Mouse (Mus musculus) adrenal gland, postnatal 14 days (tissue): ENCODE measurements around the gene Fli1. TPM values are rescaled to one million over a fixed set of nuclear protein-coding genes. Genes with fewer than 3 reads are reported as not detected.

ENCODE experiments used
- DNase-seq: peaks from one replicate; pipeline ENCODE4 v3.0.0; 2021; ENCODE audit warnings: mixed read lengths
- total RNA-seq: library from RNA; stranded (reverse); gene quantifications from 2 replicates; pipeline ENCODE4 v1.2.3, GENCODE M21; 2021

Fli1 gene
- total RNA-seq, 1 experiment from 2014 or later: 23.6 TPM

GRCm38 (mm10) chr9:32467443-32467842 lies 75.2 kb downstream of the Fli1 start:
- DNase-seq: no peak

- peak; percentile 17 for DNase-seq
These were observed 75.8 kb downstream of the Fli1 start for GRCm38 (mm10) chr9:32466861-32467260.

- no peak for DNase-seq
These were observed 86.0 kb downstream of the Fli1 start for GRCm38 (mm10) chr9:32456707-32457106.

- DNase-seq: no peak
These were observed 92.5 kb downstream of the Fli1 start for GRCm38 (mm10) chr9:32450161-32450560.

- DNase-seq: no peak
These were observed 93.9 kb downstream of the Fli1 start for GRCm38 (mm10) chr9:32448766-32449165.

GRCm38 (mm10) chr9:32445789-32446188 lies 96.9 kb downstream of the Fli1 start:
- DNase-seq: peak; percentile 21

GRCm38 (mm10) chr9:32444453-32445201 lies 98.0 kb downstream of the Fli1 start:
- DNase-seq: no peak

- peak; percentile 21 for DNase-seq
These were observed 98.8 kb downstream of the Fli1 start for GRCm38 (mm10) chr9:32443817-32444216.

GRCm38 (mm10) chr9:32443115-32443514 lies 99.5 kb downstream of the Fli1 start:
- DNase-seq: no peak

GRCm38 (mm10) chr9:32434241-32435213 lies 108.1 kb downstream of the Fli1 start:
- DNase-seq: no peak

- no peak for DNase-seq
These were observed 111.6 kb downstream of the Fli1 start for GRCm38 (mm10) chr9:32431061-32431460.

- no peak for DNase-seq
These were observed 117.3 kb downstream of the Fli1 start for GRCm38 (mm10) chr9:32425321-32425720.

- no peak for DNase-seq
These were observed 122.0 kb downstream of the Fli1 start for GRCm38 (mm10) chr9:32420711-32421110.

- no peak for DNase-seq
These were observed 125.1 kb downstream of the Fli1 start for GRCm38 (mm10) chr9:32417466-32418116.

- DNase-seq: no peak
These were observed 126.7 kb downstream of the Fli1 start for GRCm38 (mm10) chr9:32415952-32416351.

GRCm38 (mm10) chr9:32414956-32415355 lies 127.7 kb downstream of the Fli1 start:
- DNase-seq: no peak

GRCm38 (mm10) chr9:32412836-32413580 lies 129.7 kb downstream of the Fli1 start:
- no peak for DNase-seq

GRCm38 (mm10) chr9:32411507-32411906 lies 131.2 kb downstream of the Fli1 start:
- no peak for DNase-seq

- DNase-seq: no peak
These were observed 132.0 kb downstream of the Fli1 start for GRCm38 (mm10) chr9:32410671-32411070.

- peak; percentile 35 for DNase-seq
These were observed 133.3 kb downstream of the Fli1 start for GRCm38 (mm10) chr9:32409060-32409961.

- DNase-seq: no peak
These were observed 134.0 kb downstream of the Fli1 start for GRCm38 (mm10) chr9:32408730-32409059.
